Mouse (Mus musculus): ENCODE measurements at regions not wholly inside any gene's neighbourhood (a gene's known extent, or its start where the extent isn't known, plus 50 kb on each side); places are given as distances from the start of the nearest gene placed in this dataset.

DNA sequence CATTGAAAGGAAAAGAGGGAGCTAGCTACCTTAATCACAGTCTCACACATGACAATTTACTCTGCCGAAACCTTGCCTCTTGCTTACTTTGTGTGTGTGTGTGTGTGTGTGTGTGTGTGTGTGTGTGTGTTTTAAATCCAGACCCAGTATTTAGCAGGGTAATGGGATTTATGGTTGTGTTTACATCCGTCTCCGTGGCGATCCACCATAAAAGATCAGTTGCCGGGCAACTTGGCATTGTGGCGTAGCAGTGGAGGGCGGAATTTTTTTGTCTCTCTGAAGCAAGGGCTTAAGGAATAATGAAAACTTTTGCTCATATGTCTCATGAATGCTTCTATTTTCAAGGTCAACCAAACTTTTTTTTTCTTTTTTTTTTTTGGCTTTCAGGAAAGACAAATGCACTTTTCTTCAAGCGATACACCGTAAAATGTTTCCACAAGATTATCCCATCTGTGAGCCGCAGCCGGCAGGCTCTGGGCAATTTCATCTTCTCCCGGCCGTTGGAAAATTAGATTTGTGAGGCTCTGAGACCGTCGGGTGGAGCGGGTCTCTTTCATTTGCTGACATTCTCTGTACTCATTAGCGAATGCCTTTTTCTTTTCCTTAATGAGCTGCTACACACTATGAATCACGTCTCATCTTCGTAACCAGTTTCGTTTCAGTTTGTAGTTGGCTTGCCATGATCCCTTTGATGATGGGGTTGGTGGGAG lies 53.9 kb upstream of the Ptch1 start:
- TF ChIP-seq CTCF (IDR thresholded peaks at IDR 0.05; ENCODE audit: borderline replicate concordance, extremely low read depth, insufficient read depth, insufficient read length) (no peak), POLR2A (IDR thresholded peaks at IDR 0.05; ENCODE audit: borderline replicate concordance, extremely low read depth, insufficient read depth, insufficient read length, poor library complexity, severe bottlenecking) (no peak)
- peak; percentile 90 for DNase-seq (ENCODE audit: low read depth)

DNA sequence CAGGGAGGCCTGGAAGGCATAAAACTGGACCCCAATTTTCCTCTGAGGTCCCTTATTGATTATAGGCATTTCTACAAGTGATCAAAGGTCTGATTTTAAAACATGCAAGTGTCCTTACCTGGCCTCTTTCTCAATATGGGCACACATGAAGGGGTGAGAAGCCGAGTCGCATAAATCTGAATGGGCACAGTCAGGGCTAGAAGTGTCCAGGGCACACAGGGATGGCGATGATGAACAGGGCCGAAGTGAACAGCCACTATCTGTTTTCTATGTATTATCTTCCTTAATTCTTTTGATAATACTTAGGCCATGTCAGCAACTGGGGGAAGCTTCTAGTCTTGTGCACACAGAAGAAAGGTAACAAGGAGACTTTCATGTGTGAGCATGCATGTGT lies 54.5 kb upstream of the Ptch1 start:
- TF ChIP-seq CTCF (IDR thresholded peaks at IDR 0.05; ENCODE audit: borderline replicate concordance, extremely low read depth, insufficient read depth, insufficient read length) (no peak), POLR2A (IDR thresholded peaks at IDR 0.05; ENCODE audit: borderline replicate concordance, extremely low read depth, insufficient read depth, insufficient read length, poor library complexity, severe bottlenecking) (no peak)
- no peak for DNase-seq (ENCODE audit: low read depth)

DNA sequence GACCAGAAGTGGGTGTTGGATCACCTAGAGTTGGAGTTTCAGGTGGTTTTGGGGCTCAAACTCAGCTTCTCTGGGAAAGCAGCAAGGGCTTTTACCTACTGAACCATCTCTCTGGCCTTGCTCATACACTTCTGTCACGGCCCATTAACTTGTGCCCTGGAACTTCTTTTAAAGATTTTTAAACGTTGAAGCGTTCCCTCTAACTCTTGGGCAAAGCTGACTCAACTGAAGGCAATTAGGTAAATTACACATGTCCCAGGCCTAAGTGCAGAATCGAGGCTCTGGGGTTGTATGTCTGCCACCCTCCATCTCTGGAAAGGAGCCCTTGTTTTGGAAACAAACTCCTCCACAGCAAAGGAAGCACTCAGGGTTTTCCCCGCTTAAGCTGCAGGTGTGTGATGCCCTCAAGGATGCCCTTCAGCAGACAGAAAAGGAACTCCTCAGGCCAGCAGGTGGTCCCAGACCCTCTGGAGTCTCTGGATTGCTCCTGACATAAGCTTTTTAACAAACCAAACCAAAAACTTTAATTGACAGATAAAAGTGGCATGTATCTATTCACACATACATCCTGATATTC lies 58.5 kb upstream of the Ptch1 start:
- TF ChIP-seq CTCF (IDR thresholded peaks at IDR 0.05; ENCODE audit: borderline replicate concordance, extremely low read depth, insufficient read depth, insufficient read length) (no peak), POLR2A (IDR thresholded peaks at IDR 0.05; ENCODE audit: borderline replicate concordance, extremely low read depth, insufficient read depth, insufficient read length, poor library complexity, severe bottlenecking) (no peak)
- DNase-seq (ENCODE audit: low read depth) = no peak

DNA sequence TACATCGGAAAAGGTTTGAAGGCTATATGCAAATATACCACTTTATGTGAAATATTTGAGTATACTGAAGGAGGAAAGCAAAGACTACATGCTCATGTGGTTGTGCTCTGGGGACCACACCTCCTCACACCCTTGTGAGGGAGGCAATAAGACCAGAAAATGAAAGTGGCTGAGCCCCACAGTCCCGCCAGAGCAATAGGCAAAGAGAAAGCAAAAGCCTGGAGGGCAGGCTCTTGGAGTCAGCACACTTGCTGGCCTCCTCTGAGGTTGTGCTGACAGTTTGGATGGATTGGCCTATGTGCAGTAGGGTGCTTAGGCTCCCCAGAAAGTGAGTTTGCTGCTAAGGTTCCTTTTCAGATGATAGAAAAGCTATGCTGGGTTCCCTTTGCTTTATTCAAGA lies 60.9 kb upstream of the Ptch1 start:
- TF ChIP-seq POLR2A (IDR thresholded peaks at IDR 0.05; ENCODE audit: borderline replicate concordance, extremely low read depth, insufficient read depth, insufficient read length, poor library complexity, severe bottlenecking) = no peak
- TF ChIP-seq CTCF (IDR thresholded peaks at IDR 0.05; ENCODE audit: borderline replicate concordance, extremely low read depth, insufficient read depth, insufficient read length) = no peak
- DNase-seq (ENCODE audit: low read depth) = no peak

GRCm38 (mm10) chr13:63641649-63642226 lies 68.3 kb upstream of the Ptch1 start:
- DNase-seq (ENCODE audit: low read depth) = peak; percentile 34
- no peak for TF ChIP-seq CTCF (IDR thresholded peaks at IDR 0.05; ENCODE audit: borderline replicate concordance, extremely low read depth, insufficient read depth, insufficient read length)
- no peak for TF ChIP-seq POLR2A (IDR thresholded peaks at IDR 0.05; ENCODE audit: borderline replicate concordance, extremely low read depth, insufficient read depth, insufficient read length, poor library complexity, severe bottlenecking)

- DNase-seq (ENCODE audit: low read depth) = peak; percentile 78
- TF ChIP-seq POLR2A (IDR thresholded peaks at IDR 0.05; ENCODE audit: borderline replicate concordance, extremely low read depth, insufficient read depth, insufficient read length, poor library complexity, severe bottlenecking) (no peak), CTCF (IDR thresholded peaks at IDR 0.05; ENCODE audit: borderline replicate concordance, extremely low read depth, insufficient read depth, insufficient read length) (no peak)
Measured at GRCm38 (mm10) chr13:63642617-63643016, 69.2 kb upstream of the Ptch1 start.

- peak; percentile 74 for DNase-seq (ENCODE audit: low read depth)
- TF ChIP-seq POLR2A (IDR thresholded peaks at IDR 0.05; ENCODE audit: borderline replicate concordance, extremely low read depth, insufficient read depth, insufficient read length, poor library complexity, severe bottlenecking) = no peak
- TF ChIP-seq CTCF (IDR thresholded peaks at IDR 0.05; ENCODE audit: borderline replicate concordance, extremely low read depth, insufficient read depth, insufficient read length) = no peak
Measured at GRCm38 (mm10) chr13:63643394-63643793, 70.0 kb upstream of the Ptch1 start.

DNA sequence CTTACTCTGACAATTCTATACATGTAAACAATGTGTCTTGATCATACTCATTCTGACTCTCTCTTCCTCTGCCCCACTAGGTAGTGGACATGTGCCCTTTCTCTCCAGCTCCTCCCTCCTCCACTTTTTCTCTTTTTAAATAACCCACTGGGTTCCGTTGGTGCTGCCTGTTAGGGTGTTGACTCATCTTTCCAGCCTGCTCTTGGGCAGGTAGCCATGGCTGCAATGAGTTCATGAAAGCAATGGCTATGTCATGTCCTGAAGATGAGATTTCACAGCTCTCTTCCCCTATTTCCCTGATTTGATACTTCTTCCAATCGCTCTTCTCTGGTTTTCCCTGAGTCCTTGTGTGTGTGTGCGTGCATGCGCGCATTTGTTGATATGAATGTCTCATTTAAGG lies 70.9 kb upstream of the Ptch1 start:
- TF ChIP-seq CTCF (IDR thresholded peaks at IDR 0.05; ENCODE audit: borderline replicate concordance, extremely low read depth, insufficient read depth, insufficient read length) = no peak
- TF ChIP-seq POLR2A (IDR thresholded peaks at IDR 0.05; ENCODE audit: borderline replicate concordance, extremely low read depth, insufficient read depth, insufficient read length, poor library complexity, severe bottlenecking) = no peak
- no peak for DNase-seq (ENCODE audit: low read depth)

GRCm38 (mm10) chr13:63649058-63649647 lies 75.8 kb upstream of the Ptch1 start:
- DNase-seq (ENCODE audit: low read depth) = no peak
- TF ChIP-seq POLR2A (IDR thresholded peaks at IDR 0.05; ENCODE audit: borderline replicate concordance, extremely low read depth, insufficient read depth, insufficient read length, poor library complexity, severe bottlenecking) (no peak), CTCF (IDR thresholded peaks at IDR 0.05; ENCODE audit: borderline replicate concordance, extremely low read depth, insufficient read depth, insufficient read length) (no peak)

GRCm38 (mm10) chr13:63654514-63654913 lies 81.1 kb upstream of the Ptch1 start:
- DNase-seq (ENCODE audit: low read depth) = peak; percentile 66
- TF ChIP-seq POLR2A (IDR thresholded peaks at IDR 0.05; ENCODE audit: borderline replicate concordance, extremely low read depth, insufficient read depth, insufficient read length, poor library complexity, severe bottlenecking) (no peak), CTCF (IDR thresholded peaks at IDR 0.05; ENCODE audit: borderline replicate concordance, extremely low read depth, insufficient read depth, insufficient read length) (no peak)

DNA sequence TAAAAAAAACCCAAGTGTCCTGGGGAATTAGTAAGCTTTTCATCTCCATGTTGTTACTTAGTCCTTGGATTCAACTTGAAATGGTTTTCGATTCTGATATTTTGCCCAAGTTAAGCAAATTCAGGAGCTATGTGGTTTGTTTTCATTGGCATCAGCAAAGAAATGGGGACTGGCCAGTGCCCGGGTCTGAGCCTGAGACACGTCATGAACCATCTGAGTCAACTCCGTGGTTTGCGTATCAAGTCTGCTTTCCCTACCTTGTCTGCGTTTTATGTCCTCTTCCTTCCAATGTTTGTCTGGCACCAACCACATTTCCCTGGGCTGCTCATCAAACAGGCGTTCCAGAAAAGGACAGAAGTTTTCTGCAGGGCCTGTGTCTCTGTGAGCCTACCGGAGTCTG lies 83.7 kb upstream of the Ptch1 start:
- TF ChIP-seq POLR2A (IDR thresholded peaks at IDR 0.05; ENCODE audit: borderline replicate concordance, extremely low read depth, insufficient read depth, insufficient read length, poor library complexity, severe bottlenecking) (no peak), CTCF (IDR thresholded peaks at IDR 0.05; ENCODE audit: borderline replicate concordance, extremely low read depth, insufficient read depth, insufficient read length) (no peak)
- DNase-seq (ENCODE audit: low read depth) = no peak
